Comparison of ENCODE assay signal across 8 mouse cellular contexts in genomic region chr15:77029331-77029991, GRCm38 (mm10). TPM values are rescaled to one million over a fixed set of nuclear protein-coding genes. Genes with fewer than 3 reads are reported as not detected.
DNase-seq lines count a peak whose midpoint lies in the region; ATAC-seq lines count a peak whose summit lies in the region.

No protein-coding gene starts in this region.

- H3K4me3 ChIP-seq in intestine, embryonic 16.5 days (ENCODE audit: low read length), result no peak overlapping the region
- H3K4me3 ChIP-seq in limb, embryonic 13.5 days, result peak overlapping the region; percentile 5; the same call in 1 of the 2 replicates

- no peaks in the 10 kb centered on the region for H3K4me1 ChIP-seq in intestine, embryonic 16.5 days (ENCODE audit: control insufficient read depth, insufficient read depth, low read length)
- H3K4me1 ChIP-seq in limb, embryonic 13.5 days, result peaks cover 30% of the 10 kb centered on the region

- no peak overlapping the region for H3K4me2 ChIP-seq in intestine, embryonic 16.5 days (ENCODE audit: low read depth, low read length)
- H3K4me2 ChIP-seq in limb, embryonic 13.5 days (replicated peaks), result peak overlapping the region; percentile 27

- H3K36me3 ChIP-seq in intestine, embryonic 16.5 days (ENCODE audit: control insufficient read depth, insufficient read depth, low read length), result no peaks in the 10 kb centered on the region
- H3K36me3 ChIP-seq in limb, embryonic 13.5 days, result no peaks in the 10 kb centered on the region

- peak; percentile 6 to 18 for DNase-seq in B cell, adult 2 months
- peak; percentile 2 for DNase-seq in T-cell, adult 2 months (ENCODE audit: low spot score)
- DNase-seq in embryo, embryonic 11 days, result peak; percentile 89
- DNase-seq in neural tube, embryonic 10.5 days (ENCODE audit: extremely low spot score, low spot score), result peak; percentile 70
- no peak for DNase-seq in spleen, postnatal 14 days (ENCODE audit: low spot score in 2 of 2)

- ATAC-seq in granulocyte monocyte progenitor cell, adult 5-6 weeks (replicated peaks; ENCODE audit: poor library complexity, severe bottlenecking), result peak; percentile 55; the same call in 1 of the 2 replicates
- peak; percentile 50; the same call in 1 of the 2 replicates for ATAC-seq in intestine, embryonic 16.5 days
- peak; percentile 83 for ATAC-seq in limb, embryonic 13.5 days (ENCODE audit: low FRiP score, low read depth)

- no peaks in the 10 kb centered on the region for H3K9me3 ChIP-seq in intestine, embryonic 16.5 days (ENCODE audit: control insufficient read depth, low read length)
- H3K9me3 ChIP-seq in limb, embryonic 13.5 days, result no peaks in the 10 kb centered on the region

- no peak overlapping the region for H3K27ac ChIP-seq in intestine, embryonic 16.5 days (ENCODE audit: low read length)
- peak overlapping the region; percentile 85 for H3K27ac ChIP-seq in limb, embryonic 13.5 days

- H3K27me3 ChIP-seq in intestine, embryonic 16.5 days (replicated peaks; ENCODE audit: control insufficient read depth, insufficient read depth, low read length), result no peaks in the 10 kb centered on the region
- no peaks in the 10 kb centered on the region for H3K27me3 ChIP-seq in limb, embryonic 13.5 days

- no peak overlapping the region for H3K9ac ChIP-seq in intestine, embryonic 16.5 days (ENCODE audit: low read depth, low read length)
- H3K9ac ChIP-seq in limb, embryonic 13.5 days, result no peak overlapping the region

- whole genome bisulfite sequencing in intestine, embryonic 16.5 days, result 27% methylated on average over 7 of the region's 7 CpGs
- whole genome bisulfite sequencing in limb, embryonic 13.5 days, result 21% methylated on average over 7 of the region's 7 CpGs

RNA-seq across cellular contexts. Expression of gene Apol6, which starts 15.1 kb away (rescaled TPM):
- not detected in 2 replicates for total RNA-seq in granulocyte monocyte progenitor cell, adult 5-6 weeks (2014; fragmentation: Nextera tagmentation)
- total RNA-seq in granulocyte monocyte progenitor cell, adult 5-6 weeks (2017), result not detected in 2 replicates
- 0.38 and 0.42 TPM in 2 replicates for polyA plus RNA-seq in intestine, embryonic 16.5 days (2015; fragmentation: Nextera tagmentation; extraction: Ambion mirVana)
- polyA plus RNA-seq in limb, embryonic 13.5 days (2015; fragmentation: Nextera tagmentation; extraction: Ambion mirVana), result 0.10 TPM in 1 of 2 replicates, not detected in the other

RNA-seq across cellular contexts. Expression of gene Mb, which starts 21.0 kb away (rescaled TPM):
- total RNA-seq in granulocyte monocyte progenitor cell, adult 5-6 weeks (2014; fragmentation: Nextera tagmentation), result not detected in 2 replicates
- not detected in 2 replicates for total RNA-seq in granulocyte monocyte progenitor cell, adult 5-6 weeks (2017)
- 0.48 and 0.56 TPM in 2 replicates for polyA plus RNA-seq in intestine, embryonic 16.5 days (2015; fragmentation: Nextera tagmentation; extraction: Ambion mirVana)
- 10.1 and 13.6 TPM in 2 replicates for polyA plus RNA-seq in limb, embryonic 13.5 days (2015; fragmentation: Nextera tagmentation; extraction: Ambion mirVana)

Comparison
In these comparisons a context has a peak if more than half of its experiments do, and no peak if none do; other contexts are left out.
1. DNase-seq: peak in B cell, adult 2 months (2 of 2), T-cell, adult 2 months (single experiment), embryo, embryonic 11 days (single experiment) and neural tube, embryonic 10.5 days (single experiment); none in spleen, postnatal 14 days (0 of 2).
2. Peak in every context shown above with its lines, with median percentiles within 50 percentile points of each other: ATAC-seq.